Mouse (Mus musculus) liver, adult 2 months (tissue): ENCODE data around the gene Zkscan6.

Experiments
- CTCF ChIP-seq: fragments of 200-500 bp; IDR thresholded peaks from 2 replicates; pipeline ENCODE4 v1.5.1; 2011; ENCODE audit warnings: low read depth, low read length, control low read depth
- POLR2A ChIP-seq: fragments of 200-500 bp; IDR thresholded peaks from 2 replicates; pipeline ENCODE4 v1.6.1; 2011; ENCODE audit warnings: low read length, control low read depth; ENCODE audit not compliant: insufficient read depth; ENCODE audit errors: extremely low read depth

DNA sequence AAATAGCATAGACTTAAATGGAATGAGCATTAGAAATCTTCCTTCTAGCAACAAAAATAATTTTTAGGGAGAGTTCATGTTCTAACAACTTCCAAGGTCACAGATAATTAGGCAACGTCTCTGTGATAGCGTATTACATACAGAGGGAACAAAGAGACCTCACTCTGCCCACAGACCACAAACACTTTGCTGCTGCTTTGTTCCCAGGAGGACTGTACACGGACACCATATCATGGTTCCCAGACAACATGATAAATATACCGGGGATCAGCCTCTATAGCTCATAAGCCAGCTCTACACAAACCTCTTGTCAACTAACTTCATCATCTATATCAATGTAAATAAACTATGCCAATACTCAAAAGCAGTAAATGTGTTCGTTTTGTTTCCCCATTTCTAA, 37.0 kb upstream of the Zkscan6 start:
- TF ChIP-seq CTCF (no peak), POLR2A (no peak)
